Mouse (Mus musculus): ENCODE measurements around the gene Mmrn2. TPM values are rescaled to one million over a fixed set of nuclear protein-coding genes. Genes with fewer than 3 reads are reported as not detected.
A peak's percentile ranks its signal among the peaks of the same experiment; 100 is the strongest.

Gene Mmrn2
- 1 to 10 TPM; 3.6 to 4.2 TPM for total RNA-seq (2021)

GRCm38 (mm10) chr14:34375415-34375904 is at the start of gene Mmrn2:
Gene Mmrn2 (plus strand): TSS chr14:34375465.
- intact Hi-C loops (cut with DNase I), result no loop called here
- no peak for DNase-seq (ENCODE audit: low spot score in 2 of 2)

DNA sequence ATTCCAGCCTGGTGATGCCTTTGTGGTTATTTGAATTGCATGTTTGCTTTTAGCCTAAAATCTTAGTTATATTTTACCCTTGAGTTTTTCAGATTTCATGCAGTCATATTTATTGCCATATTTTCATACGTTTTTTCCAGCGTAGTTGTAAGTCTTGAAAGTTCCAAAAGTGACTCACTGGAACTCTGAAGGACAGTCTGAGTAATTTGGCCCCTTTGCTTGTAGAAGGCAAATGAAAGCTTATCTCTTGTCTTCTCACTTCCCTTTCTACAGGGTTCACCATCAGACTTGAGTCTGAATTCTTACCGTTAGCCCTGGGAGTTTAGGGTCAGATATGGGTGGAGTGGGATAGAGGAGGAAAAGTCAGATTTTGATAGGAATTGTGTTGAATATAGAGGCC is 48.7 kb upstream of the Mmrn2 start:
- intact Hi-C loops (cut with DNase I), result no loop called here

DNA sequence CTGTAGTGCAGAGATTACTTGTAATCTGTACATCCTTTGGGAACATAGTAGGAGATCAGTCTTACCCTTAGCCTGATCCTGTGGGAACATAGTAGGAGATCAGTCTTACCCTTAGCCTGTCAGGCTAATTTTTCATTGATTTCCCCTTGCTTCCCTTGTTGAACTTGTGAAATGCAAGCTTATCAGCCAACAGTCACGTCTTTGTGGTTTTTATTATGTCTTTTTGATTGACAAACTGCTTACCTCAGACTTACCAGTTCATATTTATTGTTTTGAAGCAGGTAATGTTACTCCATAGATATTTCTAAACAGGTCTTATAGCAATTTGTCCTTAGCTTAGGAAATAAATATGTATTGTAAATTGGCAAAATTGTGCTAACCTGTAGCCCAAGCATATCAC is 47.6 kb upstream of the Mmrn2 start:
- intact Hi-C loops (cut with DNase I), result no loop called here
- no peak for DNase-seq (ENCODE audit: low spot score in 2 of 2)

More for the DNA sequence above, 48.7 kb upstream of the Mmrn2 start:
- DNase-seq (ENCODE audit: low spot score in 2 of 2), result no peak

DNA sequence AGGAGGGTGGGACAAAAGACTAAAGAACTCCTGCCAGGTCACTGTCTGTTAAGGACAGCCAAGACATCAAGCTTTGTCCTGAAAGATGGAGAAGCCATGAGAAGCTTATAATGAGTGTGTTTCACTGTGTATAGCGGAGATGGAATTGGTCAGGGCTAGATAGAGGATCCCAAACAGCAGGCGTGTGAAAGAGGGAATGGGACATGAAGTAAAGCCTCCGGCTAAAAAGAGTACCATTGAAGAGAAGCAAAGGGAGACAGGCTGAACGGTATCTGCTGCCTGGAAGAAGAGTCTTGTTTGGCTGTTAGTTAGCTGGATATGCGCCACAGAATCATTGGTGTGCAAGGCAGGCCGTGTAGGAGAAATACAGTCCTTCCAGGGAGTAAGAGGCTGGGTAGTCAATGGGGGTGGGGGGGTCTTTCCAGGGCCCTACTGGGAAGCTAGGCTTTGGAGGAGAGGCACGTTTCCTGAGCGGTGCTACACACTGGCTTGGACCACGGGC is 44.6 kb upstream of the Mmrn2 start:
- intact Hi-C loops (cut with DNase I), result no loop called here

DNA sequence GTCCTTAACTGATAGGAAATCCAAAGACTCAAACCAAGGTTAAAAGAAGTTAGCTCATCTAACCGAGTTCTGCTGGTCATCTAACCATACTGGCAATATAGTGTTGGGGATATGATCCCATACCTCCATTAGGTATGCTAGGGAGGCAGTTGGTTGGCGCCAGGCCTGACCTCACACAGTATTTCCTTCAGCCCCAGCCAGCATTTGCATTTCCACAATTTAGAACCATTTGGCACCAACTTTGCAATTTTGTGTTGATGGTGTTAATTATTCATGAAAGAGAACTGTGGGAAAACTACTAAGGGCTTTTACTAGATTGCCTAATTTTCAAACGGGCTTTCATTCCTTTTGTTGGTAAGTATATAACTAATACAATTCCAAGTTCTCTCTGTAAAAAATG is 43.4 kb upstream of the Mmrn2 start:
- DNase-seq (ENCODE audit: low spot score in 2 of 2), result peak in 1 of 2 experiments; percentile 53
- intact Hi-C loops (cut with DNase I), result no loop called here

More for the DNA sequence above, 44.6 kb upstream of the Mmrn2 start:
- DNase-seq (ENCODE audit: low spot score in 2 of 2), result peak in 1 of 2 experiments; percentile 18

- peak; percentile 43 to 72 for DNase-seq (ENCODE audit: low spot score in 2 of 2)
- intact Hi-C loops (cut with DNase I), result no loop called here
Measured at GRCm38 (mm10) chr14:34332476-34332875, 42.8 kb upstream of the Mmrn2 start.

- intact Hi-C loops (cut with DNase I), result no loop called here
- peak in 1 of 2 experiments; percentile 35 for DNase-seq (ENCODE audit: low spot score in 2 of 2)
Measured at GRCm38 (mm10) chr14:34339446-34339845, 35.8 kb upstream of the Mmrn2 start.

DNA sequence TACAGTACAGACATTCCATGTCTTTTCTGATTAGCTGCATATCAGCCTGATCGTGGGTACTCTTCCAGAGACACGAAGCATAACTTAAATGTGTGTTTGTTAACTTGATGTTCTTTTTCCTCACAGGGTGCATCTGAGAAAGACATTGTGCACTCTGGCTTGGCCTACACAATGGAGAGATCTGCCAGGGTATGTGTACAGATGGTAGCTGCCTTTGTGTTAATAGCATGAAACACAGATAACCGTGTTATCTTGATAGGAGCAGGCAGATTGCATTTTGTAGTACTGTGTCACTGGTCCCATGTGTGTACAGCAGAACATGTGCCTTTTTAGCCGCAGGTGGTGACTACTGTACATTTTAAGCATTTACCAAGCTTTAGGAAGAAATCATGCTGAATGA is 33.3 kb upstream of the Mmrn2 start:
- intact Hi-C loops (cut with DNase I), result no loop called here
- DNase-seq (ENCODE audit: low spot score in 2 of 2), result no peak

DNA sequence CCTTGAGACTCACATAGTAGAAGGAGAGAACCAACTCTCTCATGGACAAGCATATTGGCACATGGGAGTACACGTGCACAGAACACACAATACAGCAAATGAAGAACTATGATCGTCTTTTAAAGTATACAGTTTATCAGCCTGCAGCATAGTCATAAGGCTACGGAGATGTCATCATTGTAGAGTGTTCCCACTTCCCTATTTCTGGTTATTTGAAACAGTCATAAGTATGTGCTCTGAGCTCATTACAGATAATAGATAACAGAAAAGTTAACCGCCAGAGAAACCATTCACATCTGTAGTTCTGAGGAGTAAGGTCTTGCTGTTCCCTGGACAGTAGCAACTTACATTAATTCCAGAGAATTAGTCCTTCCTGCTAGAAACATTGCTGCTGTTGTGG is 32.2 kb upstream of the Mmrn2 start:
- intact Hi-C loops (cut with DNase I), result no loop called here
- no peak for DNase-seq (ENCODE audit: low spot score in 2 of 2)

DNA sequence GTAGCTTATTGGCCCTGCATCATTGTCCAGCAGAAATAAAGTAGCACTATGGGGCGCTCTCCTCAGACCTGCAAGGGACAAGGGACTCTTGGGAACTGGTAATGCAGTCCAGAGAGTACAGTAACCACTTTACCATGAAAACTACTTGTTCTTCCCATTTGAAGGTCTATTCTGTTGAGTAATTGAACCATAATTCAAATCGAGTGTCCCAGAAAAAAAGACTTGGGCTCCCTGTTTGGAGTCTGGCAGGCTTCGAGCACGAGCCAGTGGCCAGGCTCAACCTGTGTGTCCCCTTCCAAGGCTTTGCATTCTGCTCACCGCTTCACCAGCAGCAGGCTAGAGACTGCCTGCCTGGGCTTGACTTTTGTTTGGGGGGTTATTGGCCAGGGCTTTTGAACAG is 30.9 kb upstream of the Mmrn2 start:
- intact Hi-C loops (cut with DNase I), result no loop called here
- DNase-seq (ENCODE audit: low spot score in 2 of 2), result no peak

- intact Hi-C loops (cut with DNase I), result no loop called here
- DNase-seq (ENCODE audit: low spot score in 2 of 2), result no peak
Measured at GRCm38 (mm10) chr14:34345771-34346566, 29.3 kb upstream of the Mmrn2 start.

GRCm38 (mm10) chr14:34347084-34347483 is 28.2 kb upstream of the Mmrn2 start:
- DNase-seq (ENCODE audit: low spot score in 2 of 2), result no peak
- intact Hi-C loops (cut with DNase I), result no loop called here

- intact Hi-C loops (cut with DNase I), result no loop called here
- no peak for DNase-seq (ENCODE audit: low spot score in 2 of 2)
Measured at GRCm38 (mm10) chr14:34348301-34348700, 27.0 kb upstream of the Mmrn2 start.

- intact Hi-C loops (cut with DNase I), result no loop called here
- no peak for DNase-seq (ENCODE audit: low spot score in 2 of 2)
Measured at GRCm38 (mm10) chr14:34349007-34349406, 26.3 kb upstream of the Mmrn2 start.

DNA sequence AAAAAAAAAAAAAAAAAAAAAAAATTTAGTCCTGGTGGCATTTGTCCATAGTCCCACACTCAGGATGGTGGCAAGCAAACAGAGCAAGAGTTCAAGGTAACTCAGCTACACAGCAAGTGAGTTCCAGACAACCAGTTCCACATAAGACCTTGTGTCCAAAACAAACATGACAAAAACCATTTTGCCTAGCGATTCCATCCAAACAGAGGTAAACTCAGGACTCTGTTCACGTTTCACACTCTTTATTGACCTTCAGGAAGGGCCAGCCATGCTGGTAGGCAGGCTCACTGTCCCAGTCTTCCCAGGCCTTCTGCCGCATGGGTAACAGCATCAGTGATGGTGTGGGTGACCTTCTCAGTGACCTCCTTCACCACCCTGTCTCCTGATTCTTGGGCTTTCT is 23.6 kb upstream of the Mmrn2 start:
- intact Hi-C loops (cut with DNase I), result no loop called here
- DNase-seq (ENCODE audit: low spot score in 2 of 2), result no peak

- no peak for DNase-seq (ENCODE audit: low spot score in 2 of 2)
- intact Hi-C loops (cut with DNase I), result no loop called here
Measured at GRCm38 (mm10) chr14:34352523-34352922, 22.7 kb upstream of the Mmrn2 start.

DNA sequence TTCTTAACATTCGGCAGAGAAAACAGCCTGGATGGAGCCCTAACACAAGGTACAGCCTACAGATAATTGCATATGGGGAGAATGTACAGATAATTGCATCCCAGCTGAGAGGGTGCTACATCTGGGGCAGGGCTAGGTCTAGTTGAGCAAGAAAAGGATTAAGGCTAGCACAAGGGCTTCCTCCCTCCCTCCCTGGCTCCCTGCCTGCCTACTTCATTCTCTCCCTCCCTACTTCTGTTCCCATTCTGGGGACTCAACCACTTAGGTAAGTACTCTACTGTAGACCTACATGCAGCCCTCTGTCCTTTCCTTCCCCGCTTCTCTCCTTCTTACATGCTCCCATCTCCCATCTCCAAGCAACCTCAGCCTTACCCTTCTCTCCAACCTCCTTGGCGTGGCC is 21.9 kb upstream of the Mmrn2 start:
- intact Hi-C loops (cut with DNase I), result no loop called here
- DNase-seq (ENCODE audit: low spot score in 2 of 2), result no peak

GRCm38 (mm10) chr14:34354456-34354855 is 20.8 kb upstream of the Mmrn2 start:
- no peak for DNase-seq (ENCODE audit: low spot score in 2 of 2)
- intact Hi-C loops (cut with DNase I), result no loop called here

GRCm38 (mm10) chr14:34355301-34355700 is 20.0 kb upstream of the Mmrn2 start, which contains the start of gene Fam25c:
Gene Fam25c (minus strand): TSS chr14:34355433.
- DNase-seq (ENCODE audit: low spot score in 2 of 2), result no peak
- intact Hi-C loops (cut with DNase I), result no loop called here

DNA sequence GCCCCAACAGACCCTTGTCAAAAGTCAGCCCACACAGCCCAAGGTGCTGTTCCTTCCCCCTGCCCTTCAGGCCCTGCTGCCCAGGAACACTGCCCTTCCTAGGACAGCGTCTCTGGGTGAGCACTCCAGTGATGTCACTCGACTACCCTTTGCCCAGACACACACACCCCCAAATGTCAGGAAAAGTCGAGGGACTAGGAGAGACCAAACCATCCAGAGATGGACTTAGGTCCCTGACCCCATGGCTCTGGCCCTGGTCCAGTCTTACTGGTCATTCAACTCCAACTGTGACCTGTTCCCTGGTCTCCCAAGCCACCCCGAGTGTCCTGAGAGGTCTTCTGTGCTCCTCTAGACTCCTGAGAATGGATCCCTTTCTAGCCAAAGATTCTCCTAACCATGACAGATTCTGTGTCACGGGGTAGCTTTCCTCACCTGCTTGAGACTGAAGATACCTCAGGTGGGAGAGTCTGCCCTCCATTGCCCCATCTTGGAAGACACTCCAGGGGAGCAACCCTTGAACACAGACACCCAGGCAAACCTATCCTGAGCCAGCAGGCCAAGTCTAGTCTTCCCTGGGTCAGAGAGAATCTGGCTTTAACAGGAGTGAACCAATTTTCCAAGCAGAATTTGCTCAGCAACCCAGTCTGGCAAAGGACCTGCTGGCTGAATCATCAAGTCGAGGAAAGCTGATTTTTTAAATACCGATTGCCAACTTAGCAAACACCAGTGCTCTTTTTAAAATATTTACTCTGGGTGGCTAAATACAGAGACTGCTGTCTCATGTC is 17.4 kb upstream of the Mmrn2 start:
- DNase-seq (ENCODE audit: low spot score in 2 of 2), result peak in 1 of 2 experiments; percentile 50
- intact Hi-C loops (cut with DNase I), result no loop called here
